Mouse (Mus musculus) heart, adult 2 months (tissue): ENCODE measurements around the gene Tmem200a.

Experiments used
- CTCF ChIP-seq: fragments of 200-600 bp; IDR thresholded peaks from 2 replicates; pipeline ENCODE4 v1.8.1; 2022; ENCODE audit warnings: antibody characterized with exemption, mild to moderate bottlenecking, moderate library complexity
- EP300 ChIP-seq: fragments of 200-500 bp; IDR thresholded peaks from 2 replicates; pipeline ENCODE4 v1.6.1; 2011; ENCODE audit warnings: low read depth, low read length, control low read depth; ENCODE audit not compliant: insufficient read depth

DNA sequence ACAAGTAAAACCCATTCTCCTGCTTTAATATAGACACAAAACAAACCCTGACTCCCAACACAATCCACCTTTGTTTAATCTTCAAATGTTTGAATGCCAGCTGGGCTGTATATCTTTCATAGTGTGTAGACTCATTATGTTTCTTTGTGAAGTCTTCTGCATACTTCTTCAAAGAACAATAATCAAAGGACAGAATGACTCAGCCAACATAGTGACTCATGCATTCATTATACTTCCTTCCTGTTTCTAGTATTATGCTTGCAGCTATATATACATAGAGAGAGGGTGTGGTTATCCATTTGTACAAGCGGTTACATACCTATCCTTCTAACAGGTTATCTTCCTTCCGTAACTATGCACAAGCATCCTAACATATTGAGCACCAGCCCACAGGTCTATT lies 160.7 kb downstream of the Tmem200a start:
- TF ChIP-seq EP300 (no peak), CTCF (no peak)
